In the genomic region with DNA sequence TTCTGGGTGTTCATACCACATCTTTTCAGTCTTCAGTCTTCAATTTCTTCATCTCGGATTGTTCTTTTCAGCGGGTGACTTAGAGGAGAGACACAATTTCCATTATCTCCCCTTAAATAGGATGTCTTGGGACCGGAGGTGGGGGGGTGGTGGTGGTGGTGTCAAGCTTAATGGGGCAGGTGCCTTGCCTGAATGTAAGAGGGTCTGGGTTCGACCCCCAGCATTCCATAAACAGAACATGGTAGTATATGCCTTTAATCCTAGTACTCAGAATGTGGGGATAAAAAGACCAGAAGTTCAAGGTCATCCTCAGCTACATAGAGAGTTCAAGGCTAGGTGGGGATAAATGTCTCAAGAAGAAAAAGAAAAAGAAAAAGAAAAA, we compare ENCODE assay signal across 8 mouse cellular contexts. TPM values are rescaled to one million over a fixed set of nuclear protein-coding genes. Genes with fewer than 3 reads are reported as not detected.
DNase-seq lines count a peak whose midpoint lies in the region; ATAC-seq and TF ChIP-seq lines count a peak whose summit lies in the region.

No protein-coding gene starts in this region.

- peak overlapping the region; percentile 97 for H3K27ac ChIP-seq in heart, embryonic 10.5 days
- H3K27ac ChIP-seq in ES-Bruce4 (ENCODE audit: insufficient read depth, low read length): no peak overlapping the region
- no peak overlapping the region for H3K27ac ChIP-seq in hindbrain, embryonic 11.5 days (ENCODE audit: low read depth, low read length)
- H3K27ac ChIP-seq in liver, postnatal 0 days (ENCODE audit: low read depth): no peak overlapping the region

- peak overlapping the region; percentile 50; the same call in 1 of the 2 replicates for H3K9ac ChIP-seq in ES-Bruce4 (ENCODE audit: low read depth, poor library complexity, severe bottlenecking)
- H3K9ac ChIP-seq in hindbrain, embryonic 11.5 days (ENCODE audit: low read depth, low read length): no peak overlapping the region
- no peak overlapping the region for H3K9ac ChIP-seq in liver, postnatal 0 days (replicated peaks)

- DNase-seq in heart, embryonic 10.5 days (ENCODE audit: low spot score): no peak
- DNase-seq in heart, postnatal 4 days: no peak
- DNase-seq in hindbrain, embryonic 11.5 days (ENCODE audit: low spot score): no peak
- no peak for DNase-seq in liver, postnatal 0 days
- no peak for DNase-seq in thymus, postnatal 14 days
- DNase-seq in testis, postnatal 14 days (ENCODE audit: low spot score): no peak

- H3K4me1 ChIP-seq in heart, embryonic 10.5 days: no peaks in the 10 kb centered on the region
- no peaks in the 10 kb centered on the region for H3K4me1 ChIP-seq in ES-Bruce4 (ENCODE audit: control insufficient read depth, insufficient read depth, low read length)
- no peaks in the 10 kb centered on the region for H3K4me1 ChIP-seq in hindbrain, embryonic 11.5 days (replicated peaks; ENCODE audit: control insufficient read depth, insufficient read depth, low read length)
- H3K4me1 ChIP-seq in liver, postnatal 0 days (ENCODE audit: insufficient read depth): peaks cover 2% of the 10 kb centered on the region; the same call in 1 of the 2 replicates

- peaks cover 24% of the 10 kb centered on the region for H3K36me3 ChIP-seq in heart, embryonic 10.5 days
- peaks cover 3% of the 10 kb centered on the region; the same call in 1 of the 2 replicates for H3K36me3 ChIP-seq in ES-Bruce4 (ENCODE audit: control insufficient read depth, insufficient read depth, low read length, poor library complexity, severe bottlenecking)
- peaks cover 2% of the 10 kb centered on the region for H3K36me3 ChIP-seq in hindbrain, embryonic 11.5 days (ENCODE audit: control insufficient read depth, insufficient read depth, low read length)
- H3K36me3 ChIP-seq in liver, postnatal 0 days (replicated peaks; ENCODE audit: insufficient read depth, low read length): peaks cover 12% of the 10 kb centered on the region

- no peak for TF ChIP-seq POLR2A in ES-Bruce4 (IDR thresholded peaks at IDR 0.05; ENCODE audit: insufficient read depth, low read length)

- H3K4me2 ChIP-seq in hindbrain, embryonic 11.5 days (replicated peaks; ENCODE audit: low read depth, low read length): no peak overlapping the region
- H3K4me2 ChIP-seq in liver, postnatal 0 days (ENCODE audit: low read depth, low read length): peak overlapping the region; percentile 65

- WGBS in heart, embryonic 10.5 days: 12% methylated on average over 4 of the region's 4 CpGs
- WGBS in hindbrain, embryonic 11.5 days: 13% methylated on average over 4 of the region's 4 CpGs
- 6% methylated on average over 4 of the region's 4 CpGs for WGBS in liver, postnatal 0 days (ENCODE audit: insufficient replicate concordance)

- no peaks in the 10 kb centered on the region for H3K27me3 ChIP-seq in heart, embryonic 10.5 days (ENCODE audit: insufficient read depth, poor library complexity, severe bottlenecking)
- H3K27me3 ChIP-seq in ES-Bruce4 (ENCODE audit: control insufficient read depth, insufficient read depth, low read length, poor library complexity, severe bottlenecking): no peaks in the 10 kb centered on the region
- H3K27me3 ChIP-seq in hindbrain, embryonic 11.5 days (ENCODE audit: control insufficient read depth, insufficient read depth, low read length): no peaks in the 10 kb centered on the region
- H3K27me3 ChIP-seq in liver, postnatal 0 days (ENCODE audit: insufficient read depth, low read length): no peaks in the 10 kb centered on the region

- H3K9me3 ChIP-seq in heart, embryonic 10.5 days: no peaks in the 10 kb centered on the region
- H3K9me3 ChIP-seq in ES-Bruce4 (replicated peaks; ENCODE audit: control insufficient read depth, insufficient read depth, low read length, poor library complexity, severe bottlenecking): no peaks in the 10 kb centered on the region
- H3K9me3 ChIP-seq in hindbrain, embryonic 11.5 days (ENCODE audit: control insufficient read depth, low read length): no peaks in the 10 kb centered on the region
- H3K9me3 ChIP-seq in liver, postnatal 0 days (ENCODE audit: low read length): no peaks in the 10 kb centered on the region

- ATAC-seq in hindbrain, embryonic 11.5 days (ENCODE audit: low FRiP score): peak; percentile 38
- peak; percentile 18 for ATAC-seq in liver, postnatal 0 days
- no peak for ATAC-seq in megakaryocyte progenitor cell, adult 5-6 weeks (replicated peaks; ENCODE audit: poor library complexity)

- TF ChIP-seq EP300 in ES-Bruce4 (IDR thresholded peaks at IDR 0.05; ENCODE audit: insufficient read depth, low read depth, low read length): no peak
- no peak for TF ChIP-seq EP300 in liver, postnatal 0 days (IDR thresholded peaks at IDR 0.05; ENCODE audit: low read depth)

- peak overlapping the region; percentile 95 for H3K4me3 ChIP-seq in heart, embryonic 10.5 days
- no peak overlapping the region for H3K4me3 ChIP-seq in ES-Bruce4 (ENCODE audit: low read depth, low read length)
- peak overlapping the region; percentile 91; the same call in 1 of the 2 replicates for H3K4me3 ChIP-seq in hindbrain, embryonic 11.5 days (ENCODE audit: low read depth, low read length)
- peak overlapping the region; percentile 89; the same call in 1 of the 2 replicates for H3K4me3 ChIP-seq in liver, postnatal 0 days (ENCODE audit: low read depth, low read length)

- TF ChIP-seq CTCF in ES-Bruce4 (IDR thresholded peaks at IDR 0.05; ENCODE audit: low read depth, low read length): no peak
- no peak for TF ChIP-seq CTCF in liver, postnatal 0 days (IDR thresholded peaks at IDR 0.05; ENCODE audit: low read depth)

RNA-seq across cellular contexts. Expression of a gene that starts 0.4 kb away (rescaled TPM):
- polyA plus RNA-seq in heart, embryonic 10.5 days (2016; fragmentation: Nextera tagmentation; extraction: Ambion mirVana): 20.9 and 26.5 TPM in 2 replicates
- 10 to 100 TPM; 34.9 to 37.0 TPM for total RNA-seq in heart, postnatal 4 days (2021)
- 30.2 and 34.9 TPM in 2 replicates for polyA plus RNA-seq in ES-Bruce4 (2011; ENCODE audit: insufficient read depth, insufficient read length, low read depth, missing spikeins)
- polyA plus RNA-seq in hindbrain, embryonic 11.5 days (2014; fragmentation: Nextera tagmentation; extraction: Ambion mirVana): 28.3 and 28.4 TPM in 2 replicates
- polyA plus RNA-seq in liver, postnatal 0 days (2015; fragmentation: Nextera tagmentation; extraction: Ambion mirVana): 10.1 and 12.9 TPM in 2 replicates
- 19.4 and 27.4 TPM in 2 replicates for total RNA-seq in megakaryocyte progenitor cell, adult 5-6 weeks (2015)
- total RNA-seq in megakaryocyte progenitor cell, adult 5-6 weeks (2017): 65.4 and 71.6 TPM in 2 replicates
